Mouse (Mus musculus) MEL (cell line): Measurements from ENCODE around the gene Smad6. TPM values are rescaled to one million over a fixed set of nuclear protein-coding genes. Genes with fewer than 3 reads are reported as not detected.

Source experiments
- DNase-seq: peaks from one replicate; pipeline ENCODE4 v3.0.0; 2011; ENCODE audit warnings: low read depth, low spot score
- H3K27ac ChIP-seq: 2 replicates; pipeline ENCODE4 v1.5.1; 2012; ENCODE audit warnings: low read depth, mild to moderate bottlenecking, control low read depth, low read length, moderate library complexity; ENCODE audit not compliant: control insufficient read depth
- H3K27me3 ChIP-seq, 2 experiments: fragments of 150-350 bp in 1 of 2; sonication (generic) in 1 of 2; 2 replicates each; pipeline ENCODE4 v1.6.1; 2012; ENCODE audit warnings: low read length in 2 of 2, mild to moderate bottlenecking in 2 of 2, improper control_type of control experiment in 1 of 2, moderate library complexity in 1 of 2; ENCODE audit not compliant: insufficient read depth in 2 of 2, control insufficient read depth in 1 of 2
- H3K36me3 ChIP-seq, 2 experiments: 2 replicates each; pipeline ENCODE4 v1.6.1; 2012 to 2014; ENCODE audit warnings: low read length in 2 of 2, improper control_type of control experiment in 1 of 2, inconsistent platforms in 1 of 2, mild to moderate bottlenecking in 1 of 2; ENCODE audit not compliant: insufficient read depth in 2 of 2, control insufficient read depth in 1 of 2
- H3K4me1 ChIP-seq, 2 experiments: fragments of 150-350 bp in 1 of 2; sonication (generic) in 1 of 2; 2 replicates each; pipeline ENCODE4 v1.6.1; 2012; ENCODE audit warnings: low read length in 2 of 2, improper control_type of control experiment in 1 of 2, mild to moderate bottlenecking in 1 of 2; ENCODE audit not compliant: insufficient read depth in 2 of 2, control insufficient read depth in 1 of 2
- H3K4me3 ChIP-seq, 2 experiments: fragments of 150-350 bp in 1 of 2; sonication (generic) in 1 of 2; 2 replicates each; pipeline ENCODE4 v1.5.1; 2012; ENCODE audit warnings: low read depth in 2 of 2, low read length in 2 of 2, mild to moderate bottlenecking in 2 of 2, moderate library complexity in 2 of 2, control low read depth in 1 of 2, improper control_type of control experiment in 1 of 2; ENCODE audit not compliant: control insufficient read depth in 1 of 2, insufficient read depth in 1 of 2
- H3K79me2 ChIP-seq: 2 replicates; pipeline ENCODE4 v1.6.1; 2012; ENCODE audit warnings: mild to moderate bottlenecking, low read length, moderate library complexity; ENCODE audit not compliant: control insufficient read depth, poor library complexity, insufficient read depth
- H3K9ac ChIP-seq: 2 replicates; pipeline ENCODE4 v1.6.1; 2012; ENCODE audit warnings: low read depth, mild to moderate bottlenecking, control low read depth, low read length, moderate library complexity; ENCODE audit not compliant: control insufficient read depth, poor library complexity, severe bottlenecking
- H3K9me3 ChIP-seq: fragments of 150-350 bp; sonication (generic); replicated peaks from 2 replicates; pipeline ENCODE4 v1.6.1; 2012; ENCODE audit warnings: mild to moderate bottlenecking, low read length, improper control_type of control experiment, moderate library complexity; ENCODE audit not compliant: insufficient read depth
- BHLHE40 ChIP-seq: IDR thresholded peaks from 2 replicates; pipeline ENCODE4 v1.6.1; 2012; ENCODE audit warnings: low read depth, mild to moderate bottlenecking, inconsistent platforms, low read length, improper control_type of control experiment, borderline replicate concordance
- CHD1 ChIP-seq: IDR thresholded peaks from 2 replicates; pipeline ENCODE4 v1.6.1; 2012; ENCODE audit warnings: low read depth, mild to moderate bottlenecking, inconsistent platforms, low read length, improper control_type of control experiment
- CHD2 ChIP-seq: IDR thresholded peaks from 2 replicates; pipeline ENCODE4 v1.6.1; 2011; ENCODE audit warnings: low read length, improper control_type of control experiment
- CTCF ChIP-seq, 3 experiments: IDR thresholded peaks in 2 of 3; conservative IDR thresholded peaks in 1 of 3; 2 replicates each; pipeline ENCODE4 v1.5.1; 2011 to 2012; ENCODE audit warnings: low read length in 3 of 3, low read depth in 2 of 3, mild to moderate bottlenecking in 2 of 3, improper control_type of control experiment in 1 of 3, inconsistent platforms in 1 of 3, mixed read lengths in 1 of 3, moderate library complexity in 1 of 3; ENCODE audit not compliant: control insufficient read depth in 1 of 3, insufficient read depth in 1 of 3, poor library complexity in 1 of 3, severe bottlenecking in 1 of 3
- E2F4 ChIP-seq: IDR thresholded peaks from 2 replicates; pipeline ENCODE4 v1.6.1; 2011; ENCODE audit warnings: low read depth, low read length, improper control_type of control experiment, borderline replicate concordance
- ELF1 ChIP-seq: IDR thresholded peaks from 2 replicates; pipeline ENCODE4 v1.6.1; 2014; ENCODE audit warnings: low read depth, mild to moderate bottlenecking, inconsistent platforms, low read length, improper control_type of control experiment, moderate library complexity
- GABPA ChIP-seq: IDR thresholded peaks from 2 replicates; pipeline ENCODE4 v1.6.1; 2012; ENCODE audit warnings: low read depth, mild to moderate bottlenecking, inconsistent platforms, low read length, improper control_type of control experiment, moderate library complexity
- GATA1 ChIP-seq: IDR thresholded peaks from 2 replicates; pipeline ENCODE4 v1.6.1; 2011; ENCODE audit warnings: low read depth, low read length, improper control_type of control experiment
- JUND ChIP-seq: IDR thresholded peaks from 2 replicates; pipeline ENCODE4 v1.6.1; 2011; ENCODE audit warnings: low read depth, mild to moderate bottlenecking, improper control_type of control experiment, low read length
- KAT2A ChIP-seq: conservative IDR thresholded peaks from 2 replicates; pipeline ENCODE4 v1.6.1; 2012; ENCODE audit warnings: low read depth, low read length, improper control_type of control experiment, inconsistent platforms
- MAFK ChIP-seq: IDR thresholded peaks from 2 replicates; pipeline ENCODE4 v1.6.1; 2011; ENCODE audit warnings: low read depth, mild to moderate bottlenecking, low read length, improper control_type of control experiment, borderline replicate concordance
- MAZ ChIP-seq: IDR thresholded peaks from 2 replicates; pipeline ENCODE4 v1.6.1; 2012; ENCODE audit warnings: low read depth, mild to moderate bottlenecking, inconsistent platforms, low read length, improper control_type of control experiment
- MEF2A ChIP-seq: IDR thresholded peaks from 2 replicates; pipeline ENCODE4 v1.6.1; 2014; ENCODE audit warnings: low read depth, mild to moderate bottlenecking, inconsistent platforms, low read length, improper control_type of control experiment; ENCODE audit not compliant: poor library complexity, insufficient replicate concordance, severe bottlenecking; ENCODE audit errors: extremely low read depth
- MYB ChIP-seq: IDR thresholded peaks from 2 replicates; pipeline ENCODE4 v1.6.1; 2011; ENCODE audit warnings: mild to moderate bottlenecking, low read depth, low read length, improper control_type of control experiment
- NRF1 ChIP-seq: IDR thresholded peaks from 2 replicates; pipeline ENCODE4 v1.6.1; 2014; ENCODE audit warnings: low read depth, mild to moderate bottlenecking, inconsistent platforms, low read length, improper control_type of control experiment, moderate library complexity; ENCODE audit not compliant: poor library complexity, insufficient read depth, severe bottlenecking
- POLR2AphosphoS2 ChIP-seq: IDR thresholded peaks from 2 replicates; pipeline ENCODE4 v1.6.1; 2011; ENCODE audit warnings: low read length, improper control_type of control experiment
- RAD21 ChIP-seq: IDR thresholded peaks from 2 replicates; pipeline ENCODE4 v1.6.1; 2011; ENCODE audit warnings: mild to moderate bottlenecking, low read depth, low read length, improper control_type of control experiment
- SIN3A ChIP-seq: IDR thresholded peaks from 2 replicates; pipeline ENCODE4 v1.6.1; 2012; ENCODE audit warnings: low read length, improper control_type of control experiment, inconsistent platforms
- TAL1 ChIP-seq: IDR thresholded peaks from 2 replicates; pipeline ENCODE4 v1.6.1; 2012; ENCODE audit warnings: mild to moderate bottlenecking, inconsistent platforms, low read length, moderate library complexity, mixed read lengths
- TBP ChIP-seq: IDR thresholded peaks from 2 replicates; pipeline ENCODE4 v1.8.0; 2011; ENCODE audit warnings: low read depth, low read length, improper control_type of control experiment
- TCF12 ChIP-seq: IDR thresholded peaks from 2 replicates; pipeline ENCODE4 v1.6.1; 2014; ENCODE audit warnings: low read depth, mild to moderate bottlenecking, inconsistent platforms, low read length, improper control_type of control experiment, moderate library complexity
- UBTF ChIP-seq: IDR thresholded peaks from 2 replicates; pipeline ENCODE4 v1.6.1; 2012; ENCODE audit warnings: low read depth, mild to moderate bottlenecking, inconsistent platforms, low read length, improper control_type of control experiment, moderate library complexity, borderline replicate concordance; ENCODE audit not compliant: insufficient read depth
- USF2 ChIP-seq, 2 experiments: IDR thresholded peaks; 2 replicates each; pipeline ENCODE4 v1.6.1; 2011 to 2012; ENCODE audit warnings: improper control_type of control experiment in 2 of 2, low read length in 2 of 2, borderline replicate concordance in 1 of 2, inconsistent platforms in 1 of 2, low read depth in 1 of 2, mild to moderate bottlenecking in 1 of 2; ENCODE audit not compliant: insufficient read depth in 1 of 2
- ZKSCAN1 ChIP-seq: IDR thresholded peaks from 2 replicates; pipeline ENCODE4 v1.6.1; 2012; ENCODE audit warnings: low read depth, mild to moderate bottlenecking, inconsistent platforms, low read length, improper control_type of control experiment, moderate library complexity
- ZNF384 ChIP-seq: IDR thresholded peaks from 2 replicates; pipeline ENCODE4 v1.6.1; 2012; ENCODE audit warnings: low read depth, mild to moderate bottlenecking, inconsistent platforms, low read length, improper control_type of control experiment
- polyA plus RNA-seq, 2 experiments: library from polyadenylated mRNA; stranded (reverse) in 1 of 2; unstranded in 1 of 2; fragments of >175 nt in 1 of 2; fragments of >200 nt in 1 of 2; gene quantifications; 2 replicates each; pipeline versions ENCODE4 v1.2.1 to v1.2.4; 2012; ENCODE audit warnings: low replicate concordance in 2 of 2, low read depth in 1 of 2; ENCODE audit not compliant: insufficient read length in 2 of 2, insufficient read depth in 1 of 2, missing spikeins in 1 of 2
- total RNA-seq: library from RNA; depleted of rRNA; stranded (reverse); fragments of 300-350 nt; gene quantifications from 2 replicates; pipeline ENCODE4 v1.2.3, GENCODE M21; 2012

The Smad6 gene
- total and polyA plus RNA-seq, 3 experiments = 2.2 to 3.9 TPM; not detected in 1

DNA sequence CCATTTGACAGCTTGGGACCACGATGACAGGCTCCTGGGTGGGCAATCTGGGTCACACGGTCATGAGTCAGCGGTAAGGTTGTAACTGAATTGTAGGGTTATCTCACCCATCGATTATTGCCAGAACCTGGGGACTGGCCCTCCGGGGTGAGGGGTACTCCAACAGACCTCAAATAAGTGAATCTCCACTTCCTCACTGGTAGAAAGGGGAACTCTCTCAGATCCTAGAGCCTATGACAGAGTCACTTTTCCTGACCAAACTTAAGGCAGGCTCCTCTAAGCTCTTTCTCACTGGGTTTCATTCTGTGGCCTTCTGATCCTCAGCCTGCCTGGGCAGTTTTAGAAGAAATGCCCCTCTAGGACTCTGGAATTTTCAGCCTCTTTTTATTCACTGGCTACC lies 88.8 kb downstream of the Smad6 start:
- Histone ChIP-seq H3K27ac (no peak overlapping the region), H3K36me3 (0 out of 4 replicates have a peak, but pooled peaks cover 0 to 2% of the 10 kb centered on the region in 2 experiments), H3K4me1 (peaks cover 0 to 13% of the 10 kb centered on the region in 2 experiments; a peak in 1 of 4 replicates), H3K9me3 (no peaks in the 10 kb centered on the region), H3K9ac (no peak overlapping the region), H3K27me3 (no peaks in the 10 kb centered on the region), H3K79me2 (no peaks in the 10 kb centered on the region), H3K4me3 (no peak overlapping the region)
- no peak for TF ChIP-seq JUND
- no peak for TF ChIP-seq UBTF
- no peak for TF ChIP-seq RAD21
- TF ChIP-seq MYB = no peak
- TF ChIP-seq ELF1 = no peak
- TF ChIP-seq USF2 (IDR thresholded peaks at IDR 0.05; ENCODE audit: borderline replicate concordance in 1 of 2, insufficient read depth in 1 of 2, low read depth in 1 of 2, low read length in 2 of 2) = no peak
- no peak for TF ChIP-seq TCF12
- TF ChIP-seq GABPA = no peak
- no peak for DNase-seq

DNA sequence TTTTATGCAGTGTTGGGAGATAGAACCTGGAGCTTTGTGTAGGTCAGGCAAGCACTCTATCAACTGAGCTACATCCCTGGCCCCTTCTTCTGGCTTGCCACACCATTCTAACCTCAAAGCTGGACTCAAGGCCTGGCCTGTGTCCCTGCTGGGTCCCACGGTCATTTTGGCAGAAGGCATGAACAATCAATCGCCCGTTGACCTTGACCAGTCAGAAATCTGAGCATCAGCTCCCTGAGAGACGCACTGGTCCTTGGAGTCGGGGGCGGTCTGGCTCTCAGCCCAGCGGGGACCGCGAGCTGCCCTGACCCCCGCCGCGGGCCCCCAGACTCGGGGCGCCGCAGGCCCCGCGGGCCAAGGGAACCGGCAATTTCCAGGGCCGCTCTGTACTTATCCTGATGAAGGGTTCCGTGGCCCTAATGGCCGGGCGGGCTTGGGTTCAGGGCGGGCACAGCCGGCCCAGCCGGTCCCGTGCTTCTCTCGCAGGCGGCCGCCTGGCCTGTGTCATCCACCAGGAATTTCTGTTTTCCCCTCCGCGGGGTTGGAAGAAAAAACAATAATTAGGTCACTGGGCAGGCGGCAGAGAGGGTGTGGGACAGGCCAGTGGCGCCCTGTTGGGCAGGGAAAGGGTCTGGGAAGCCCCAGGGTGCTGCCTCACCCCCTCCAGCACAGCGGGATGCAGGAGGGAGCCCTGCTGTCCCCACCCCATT lies 94.4 kb downstream of the Smad6 start:
- Histone ChIP-seq H3K9me3 (no peaks in the 10 kb centered on the region), H3K27me3 (peaks cover 0 to 1% of the 10 kb centered on the region in 2 experiments; a peak in 1 of 4 replicates), H3K36me3 (0 out of 4 replicates have a peak, but pooled peaks cover 0 to 2% of the 10 kb centered on the region in 2 experiments), H3K4me1 (peaks cover 0 to 9% of the 10 kb centered on the region in 2 experiments; a peak in 1 of 4 replicates), H3K27ac (no peak overlapping the region), H3K4me3 (no peak overlapping the region), H3K79me2 (no peaks in the 10 kb centered on the region), H3K9ac (no peak overlapping the region)
- TF ChIP-seq CHD1 (no peak), TBP (no peak), BHLHE40 (no peak), TCF12 (no peak), ZKSCAN1 (no peak), SIN3A (no peak), E2F4 (no peak), POLR2AphosphoS2 (no peak), MAZ (no peak), KAT2A (no peak), CTCF (IDR thresholded peaks at IDR 0.05 in 2 of 3, conservative IDR thresholded peaks at IDR 0.05 in 1 of 3; ENCODE audit: control insufficient read depth in 1 of 3, insufficient read depth in 1 of 3, low read depth in 2 of 3, low read length in 3 of 3, poor library complexity in 1 of 3, severe bottlenecking in 1 of 3) (no peak), GABPA (no peak), MEF2A (no peak), NRF1 (no peak), MAFK (no peak), CHD2 (no peak), ZNF384 (no peak), GATA1 (no peak), TAL1 (no peak)
- DNase-seq = no peak
